Mouse (Mus musculus) kidney, adult 2 months (tissue): ENCODE data around the gene Pdzd2. TPM values are rescaled to one million over a fixed set of nuclear protein-coding genes. Genes with fewer than 3 reads are reported as not detected.
A peak's percentile ranks its signal among the peaks of the same experiment; 100 is the strongest.

ENCODE experiments used
- DNase-seq: peaks from one replicate; pipeline ENCODE4 v3.0.0; 2021
- H3K27ac ChIP-seq: fragments of 200-500 bp; 2 replicates; pipeline ENCODE4 v1.5.1; 2012; ENCODE audit warnings: low read depth, low read length, control low read depth, inconsistent platforms; ENCODE audit not compliant: insufficient read depth
- H3K27me3 ChIP-seq: fragments of 200-500 bp; replicated peaks from 2 replicates; pipeline ENCODE4 v1.6.1; 2012; ENCODE audit warnings: mild to moderate bottlenecking, moderate library complexity, low read length, inconsistent platforms; ENCODE audit not compliant: control insufficient read depth, insufficient read depth
- H3K36me3 ChIP-seq: fragments of 200-500 bp; 2 replicates; pipeline ENCODE4 v1.6.1; 2012; ENCODE audit warnings: mild to moderate bottlenecking, moderate library complexity, low read length, inconsistent platforms; ENCODE audit not compliant: control insufficient read depth, insufficient read depth
- H3K4me1 ChIP-seq: fragments of 200-500 bp; 2 replicates; pipeline ENCODE4 v1.6.1; 2011; ENCODE audit warnings: low read length; ENCODE audit not compliant: control insufficient read depth, insufficient read depth
- H3K4me3 ChIP-seq: fragments of 200-500 bp; 2 replicates; pipeline ENCODE4 v1.5.1; 2011; ENCODE audit warnings: mild to moderate bottlenecking, low read depth, low read length, control low read depth; ENCODE audit not compliant: insufficient read depth
- CTCF ChIP-seq: fragments of 200-500 bp; conservative IDR thresholded peaks from 2 replicates; pipeline ENCODE4 v1.5.1; 2011; ENCODE audit warnings: low read depth, mild to moderate bottlenecking, control low read depth, low read length, moderate library complexity, mixed read lengths; ENCODE audit not compliant: insufficient read depth, insufficient read length
- POLR2A ChIP-seq: fragments of 200-500 bp; IDR thresholded peaks from one replicate; pipeline ENCODE4 v1.6.1; 2011; ENCODE audit warnings: low read depth, low read length, control low read depth
- WGBS: fragments of 180-500 bp; shearing (Covaris S2); methylation state at CpG from one replicate; pipeline ENCODE4 v1.1.7; 2018; 5-methylcytosine and 5-hydroxymethylcytosine counted together
- polyA plus RNA-seq: library from polyadenylated mRNA; depleted of rRNA; stranded (reverse); fragments of >200 nt; gene quantifications from 2 replicates; pipeline ENCODE4 v1.2.3, GENCODE M21; 2012

Pdzd2 gene
- polyA plus RNA-seq, 1 experiment: 16.5 TPM

DNA sequence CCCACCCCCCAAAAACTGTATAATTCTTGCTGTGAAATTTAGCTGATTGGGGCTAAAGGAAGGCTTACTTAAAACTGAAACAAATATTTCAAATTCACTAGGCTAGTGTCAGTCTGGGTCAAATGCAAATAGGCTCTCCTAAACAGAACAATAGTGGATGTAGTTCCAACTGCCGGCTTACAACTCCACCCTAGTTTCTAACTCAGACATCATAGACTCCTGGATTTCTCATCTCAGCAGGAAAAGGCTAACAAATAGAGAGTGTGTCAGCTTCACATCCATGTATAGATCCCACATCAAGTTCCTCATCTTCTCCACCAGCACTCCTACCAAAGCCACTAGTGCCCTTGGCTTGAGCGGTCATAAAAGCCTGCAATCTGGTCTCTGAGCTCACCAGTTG is 290.4 kb downstream of the Pdzd2 start:
- no peak overlapping the region for H3K27ac ChIP-seq
- H3K36me3 ChIP-seq: no peaks in the 10 kb centered on the region
- no peaks in the 10 kb centered on the region for H3K27me3 ChIP-seq
- DNase-seq: no peak
- 89% methylated on average over 2 of the region's 2 CpGs for WGBS
- H3K4me3 ChIP-seq: no peak overlapping the region
- TF ChIP-seq CTCF (no peak), POLR2A (no peak)
- peaks cover 11% of the 10 kb centered on the region; the same call in 1 of the 2 replicates for H3K4me1 ChIP-seq

DNA sequence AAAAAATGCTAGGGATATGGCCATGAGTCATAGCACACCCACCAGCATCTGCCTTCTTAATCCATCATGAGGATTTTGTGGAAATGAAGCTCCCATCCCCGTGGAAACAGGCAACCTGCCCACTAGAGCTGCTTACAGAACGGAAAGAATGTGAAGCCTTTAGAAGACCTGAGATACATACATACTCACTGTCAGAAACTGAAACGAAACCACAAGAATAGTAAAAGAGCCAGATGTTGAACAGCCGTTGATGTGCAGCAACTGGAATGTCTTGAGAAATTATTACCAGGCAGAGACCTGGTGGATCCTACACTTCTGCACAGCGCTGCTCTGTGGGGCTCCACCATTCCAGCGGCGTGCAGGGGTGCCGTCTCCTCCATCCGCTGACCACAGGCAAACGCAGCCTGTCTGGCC is 292.7 kb downstream of the Pdzd2 start:
- no peak for TF ChIP-seq CTCF
- H3K4me3 ChIP-seq: no peak overlapping the region

GRCm38 (mm10) chr15:12444551-12444950 is 295.2 kb downstream of the Pdzd2 start:
- H3K4me3 ChIP-seq: no peak overlapping the region
- no peaks in the 10 kb centered on the region for H3K4me1 ChIP-seq
- no peak for TF ChIP-seq CTCF
- no peak for TF ChIP-seq POLR2A
- H3K27ac ChIP-seq: no peak overlapping the region
- WGBS: 91% methylated on average over 5 of the region's 5 CpGs
- no peak for DNase-seq
- H3K27me3 ChIP-seq: no peaks in the 10 kb centered on the region
- H3K36me3 ChIP-seq: no peaks in the 10 kb centered on the region

More for the DNA sequence above, 292.7 kb downstream of the Pdzd2 start:
- no peaks in the 10 kb centered on the region for H3K36me3 ChIP-seq
- H3K27ac ChIP-seq: no peak overlapping the region
- no peak for DNase-seq
- H3K4me1 ChIP-seq: peaks cover 11% of the 10 kb centered on the region; the same call in 1 of the 2 replicates
- no peaks in the 10 kb centered on the region for H3K27me3 ChIP-seq
- 57% methylated on average over 10 of the region's 10 CpGs for WGBS

DNA sequence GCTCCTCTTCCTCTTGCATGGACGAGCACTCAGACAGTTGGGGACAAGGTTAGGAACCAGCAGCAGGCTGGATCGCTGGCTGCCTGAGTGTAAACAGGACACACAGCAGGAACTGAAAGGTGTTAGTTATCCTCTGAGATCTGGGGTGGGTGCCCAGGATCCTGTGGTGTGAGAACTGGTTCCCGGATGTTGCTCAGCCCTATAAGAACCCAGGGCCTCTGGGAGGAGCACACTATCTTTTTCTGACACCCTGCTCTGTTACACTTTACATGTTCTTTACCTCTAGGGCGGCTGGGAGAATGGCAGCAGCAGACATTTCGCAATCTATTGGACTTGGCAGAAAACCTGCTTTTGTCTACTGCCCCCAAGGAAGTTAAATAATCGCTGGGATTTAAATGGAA is 300.4 kb downstream of the Pdzd2 start:
- DNase-seq: peak; percentile 55
- H3K27ac ChIP-seq: no peak overlapping the region

DNA sequence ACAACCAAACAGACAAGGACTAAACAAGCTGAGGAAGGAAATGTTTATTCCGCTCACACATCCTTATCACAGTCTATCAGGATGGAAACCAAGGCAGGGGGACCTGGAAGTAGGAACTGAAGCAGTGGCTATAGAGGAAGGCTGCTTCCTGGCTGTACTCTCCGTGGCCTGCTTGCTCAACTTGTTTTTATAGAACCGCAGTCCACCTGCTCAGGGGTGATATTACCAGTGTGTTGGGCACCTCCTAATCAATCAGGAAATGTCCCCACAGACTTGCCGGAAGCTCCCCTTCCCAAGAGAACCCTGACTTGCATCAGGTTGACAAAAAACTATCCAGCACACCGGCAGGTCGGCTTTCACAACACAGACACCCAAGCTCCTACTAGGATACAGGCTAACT is 301.0 kb downstream of the Pdzd2 start:
- WGBS: 71% methylated on average over 6 of the region's 6 CpGs
- Histone ChIP-seq H3K4me3 (no peak overlapping the region), H3K36me3 (no peaks in the 10 kb centered on the region), H3K4me1 (no peaks in the 10 kb centered on the region), H3K27me3 (no peaks in the 10 kb centered on the region), H3K27ac (no peak overlapping the region)
- TF ChIP-seq CTCF (no peak), POLR2A (no peak)
- no peak for DNase-seq

More for the DNA sequence above, 300.4 kb downstream of the Pdzd2 start:
- Histone ChIP-seq H3K36me3 (no peaks in the 10 kb centered on the region), H3K4me3 (no peak overlapping the region), H3K4me1 (no peaks in the 10 kb centered on the region), H3K27me3 (no peaks in the 10 kb centered on the region)
- 48% methylated on average over 6 of the region's 6 CpGs for WGBS
- TF ChIP-seq POLR2A: no peak
- no peak for TF ChIP-seq CTCF

DNA sequence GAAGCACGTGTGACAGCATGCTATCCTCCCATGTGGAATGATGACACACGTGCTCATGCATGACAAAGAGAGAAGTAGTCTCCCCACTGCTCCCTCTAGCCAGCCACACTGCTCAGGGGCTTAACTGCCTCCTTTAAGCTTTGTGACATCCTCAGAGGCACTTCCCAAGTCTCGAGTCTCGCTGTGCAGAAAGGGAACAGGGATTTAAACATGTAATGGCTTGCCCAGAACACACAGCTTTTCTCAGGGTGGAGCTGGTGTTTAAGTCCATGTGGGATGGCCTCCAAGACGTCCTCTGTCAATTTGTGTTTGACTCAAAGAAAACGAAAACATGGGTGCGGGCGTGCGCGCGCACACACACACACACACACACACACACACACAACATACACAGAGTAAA is 301.6 kb downstream of the Pdzd2 start:
- WGBS: 91% methylated on average over 11 of the region's 11 CpGs
- TF ChIP-seq POLR2A (no peak), CTCF (no peak)
- H3K4me3 ChIP-seq: no peak overlapping the region
- H3K27me3 ChIP-seq: no peaks in the 10 kb centered on the region
- DNase-seq: no peak
- no peak overlapping the region for H3K27ac ChIP-seq
- H3K4me1 ChIP-seq: no peaks in the 10 kb centered on the region
- H3K36me3 ChIP-seq: no peaks in the 10 kb centered on the region

- Histone ChIP-seq H3K36me3 (no peaks in the 10 kb centered on the region), H3K27me3 (no peaks in the 10 kb centered on the region), H3K4me3 (no peak overlapping the region), H3K4me1 (peaks cover 3% of the 10 kb centered on the region), H3K27ac (no peak overlapping the region)
- DNase-seq: no peak
- 78% methylated on average over 8 of the region's 8 CpGs for WGBS
- TF ChIP-seq CTCF (no peak), POLR2A (no peak)
Observed at GRCm38 (mm10) chr15:12435910-12436309, 303.8 kb downstream of the Pdzd2 start.
